Mouse (Mus musculus) gastrocnemius, postnatal 36 days (tissue): ENCODE data around the gene Tmem129. TPM values are rescaled to one million over a fixed set of nuclear protein-coding genes. Genes with fewer than 3 reads are reported as not detected.

Experiments used
- DNase-seq, 2 experiments: peaks; one replicate each; pipeline ENCODE4 v3.0.0; 2022
- intact Hi-C: fragments of 180-260 bp; cut with DNase I; formaldehyde crosslinking; loops from one replicate; pipeline ENCODE4 v1.15.1; 2025
- long read RNA-seq, 2 experiments: library from polyadenylated mRNA; stranded (forward); transcript quantifications; one replicate each; pipeline ENCODE4 v2.0.0; 2021
- total RNA-seq, 2 experiments: library from RNA; stranded (reverse); gene quantifications; 2 replicates each; pipeline ENCODE4 v1.2.3; 2021

The Tmem129 gene
- total RNA-seq = 1 to 10 TPM; 6.1 to 9.7 TPM
- long read RNA-seq, experiment 1, transcript Tmem129-201 (4 exons, 2,828 nt) = major isoform, 10 of 17 reads
- long read RNA-seq, experiment 1, partial matches to known transcripts = 3 of 17 reads
- long read RNA-seq, experiment 1, other reads (novel, unspliced or antisense) = 4 of 17 reads
- long read RNA-seq, experiment 2, transcript Tmem129-201 (4 exons, 2,828 nt) = major isoform, 14 of 25 reads
- long read RNA-seq, experiment 2, partial matches to known transcripts = 9 of 25 reads
- long read RNA-seq, experiment 2, other reads (novel, unspliced or antisense) = 2 of 25 reads

DNA sequence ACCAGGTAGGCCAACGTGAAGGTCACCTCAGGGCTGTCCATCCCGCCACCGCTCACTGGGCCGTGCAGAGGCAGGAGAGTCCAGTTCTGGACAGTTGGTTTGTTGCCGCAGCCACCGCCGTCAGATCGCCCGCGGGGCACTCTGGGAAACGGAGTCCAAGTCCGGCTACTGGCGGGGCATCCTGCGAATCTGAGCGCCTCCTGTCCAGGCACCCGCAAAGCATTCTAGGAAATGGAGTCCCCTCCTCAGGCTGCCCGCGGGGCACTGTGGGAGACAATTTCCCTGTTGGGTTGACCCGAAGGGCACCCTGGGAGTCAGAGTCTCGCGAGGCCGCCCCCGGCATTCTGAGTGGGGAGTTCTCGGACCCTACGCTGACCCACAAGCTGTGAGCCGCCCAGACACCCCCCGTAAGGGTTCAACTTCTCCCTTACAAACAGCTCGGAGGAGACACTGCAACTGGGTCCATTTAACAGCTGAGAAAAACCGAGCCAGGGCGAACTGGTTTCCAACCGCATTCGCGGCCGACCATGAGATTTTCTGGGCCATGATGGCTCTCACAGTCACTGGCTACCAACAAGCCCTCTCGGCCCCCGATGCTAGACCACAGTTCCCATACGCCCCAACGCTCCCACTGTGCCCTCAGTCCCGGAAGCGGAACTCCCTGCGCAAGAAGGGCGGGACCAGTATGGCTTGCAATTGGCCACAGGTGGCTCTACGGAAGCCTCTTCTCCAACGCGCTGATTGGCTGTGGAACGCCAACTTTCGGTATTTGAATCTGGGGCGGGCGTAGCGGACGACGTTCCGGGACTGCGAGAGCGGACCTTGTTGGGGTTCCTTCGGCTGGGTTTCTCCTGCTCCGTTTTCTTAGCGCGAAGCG, at the start of gene Tmem129, which contains the start of gene Tacc3:
TSS of gene Tmem129 (minus strand) at position 630 of the 877 bp plus-strand sequence.
TSS of gene Tacc3 (plus strand) at position 342 of the 877 bp plus-strand sequence.
- intact Hi-C loops = loop anchor here (10.0 kb wide), 1 partner anchor 527 kb away; the partner anchor contains the start of gene Mxd4
- peak; percentile 95 to 96 for DNase-seq

DNA sequence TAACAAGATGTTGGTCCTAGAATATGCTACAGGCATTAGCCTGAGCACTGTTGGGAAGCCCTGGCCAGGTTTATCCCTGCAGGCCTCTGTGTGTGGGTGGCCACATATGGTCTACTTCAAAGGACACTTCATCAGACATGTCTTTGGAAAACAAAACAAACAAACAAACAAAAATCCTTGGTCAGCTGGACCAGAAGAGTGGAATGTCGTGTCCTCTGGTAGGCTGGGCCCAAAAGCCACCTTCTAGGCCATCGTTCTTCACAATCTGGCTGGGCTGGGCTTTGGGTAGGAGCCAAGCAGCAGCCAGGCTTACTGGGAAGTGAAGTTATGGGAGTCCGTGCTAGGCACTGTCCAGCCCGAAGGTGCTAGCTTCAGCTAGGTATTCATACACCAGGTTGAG, 48.9 kb upstream of the Tmem129 start:
- intact Hi-C loops = no loop called here
- no peak for DNase-seq

DNA sequence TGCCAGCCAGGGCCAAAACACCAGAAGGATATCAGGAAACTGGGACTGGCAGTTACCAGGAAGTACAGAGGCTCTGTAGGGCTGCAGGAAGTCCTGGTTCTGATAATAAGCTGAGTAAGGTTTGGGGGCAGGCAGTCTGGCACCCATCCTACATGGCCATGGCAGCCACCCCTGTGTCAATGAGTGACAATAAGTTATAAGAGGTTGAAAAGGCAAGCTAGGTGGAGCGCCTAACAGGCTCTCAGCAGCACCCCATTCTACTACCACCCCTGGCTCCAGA, 48.1 kb upstream of the Tmem129 start:
- intact Hi-C loops = no loop called here
- no peak for DNase-seq

DNA sequence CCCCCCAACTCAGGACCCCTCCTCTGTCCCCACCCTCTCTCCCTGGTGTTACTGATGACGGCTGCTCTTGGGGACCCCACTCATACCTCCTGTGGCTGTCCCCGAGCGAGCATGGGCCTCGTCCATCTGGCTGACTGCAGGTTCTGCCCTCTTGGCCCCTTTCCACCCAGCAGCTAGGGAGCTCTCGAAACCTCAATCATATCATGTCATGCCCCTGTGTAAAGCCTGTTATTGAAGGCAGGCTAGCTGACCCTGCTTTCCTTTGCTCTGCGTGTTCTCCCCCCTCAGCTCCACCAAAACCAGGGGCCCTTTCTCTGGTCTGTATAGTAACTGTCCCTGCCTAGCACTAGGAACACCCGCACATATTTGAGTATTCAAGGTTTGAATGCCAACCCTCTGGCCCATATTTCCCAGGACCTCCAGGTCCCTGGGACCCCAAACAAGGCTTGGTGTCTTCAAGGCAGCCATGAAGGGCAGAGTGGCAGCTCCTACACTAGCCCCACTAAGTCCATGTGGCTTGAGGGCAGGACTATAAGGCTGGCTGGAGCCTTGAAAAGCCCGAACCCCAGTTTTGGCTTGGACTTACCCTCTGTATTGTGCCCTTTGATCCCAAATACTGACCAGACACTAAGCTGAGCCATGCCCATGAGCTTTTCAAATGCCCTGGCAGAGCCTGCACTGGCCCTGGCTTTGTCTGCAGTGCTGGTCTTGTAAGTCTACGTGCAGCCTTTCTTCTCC, 47.6 kb upstream of the Tmem129 start:
- no peak for DNase-seq
- intact Hi-C loops = no loop called here

DNA sequence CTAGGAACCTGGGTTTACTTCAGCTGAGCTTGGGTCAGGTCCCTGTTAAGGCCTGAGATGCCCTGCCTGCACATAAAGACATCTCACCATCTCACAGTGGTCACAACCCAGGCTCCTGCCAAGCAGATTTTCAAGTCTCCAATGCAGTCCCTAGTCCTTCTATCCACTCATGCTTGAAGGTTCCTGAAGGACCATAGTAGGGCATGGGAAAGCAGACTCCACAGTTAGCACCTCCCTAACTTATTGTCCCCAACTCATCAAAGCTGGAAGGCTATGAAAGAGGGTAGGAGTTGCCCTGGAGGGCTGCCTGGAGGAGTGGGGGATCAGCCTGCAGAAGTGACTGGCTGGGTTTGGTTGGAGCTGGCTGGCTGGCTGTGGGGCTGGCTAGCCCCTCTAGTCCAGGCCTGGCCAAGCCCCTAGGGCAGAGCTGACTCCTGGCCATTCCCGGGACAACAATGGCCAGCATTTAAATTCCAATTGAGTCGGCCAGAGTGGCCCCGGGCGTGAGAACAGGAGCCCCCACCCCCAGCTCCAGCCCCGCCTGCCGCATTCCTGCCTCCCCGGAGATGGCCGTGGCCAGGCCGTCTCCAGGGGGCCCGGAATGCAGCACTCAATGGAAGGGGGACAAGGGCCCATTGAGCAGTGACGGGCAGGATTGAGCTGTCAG, 46.9 kb upstream of the Tmem129 start:
- DNase-seq = no peak

DNA sequence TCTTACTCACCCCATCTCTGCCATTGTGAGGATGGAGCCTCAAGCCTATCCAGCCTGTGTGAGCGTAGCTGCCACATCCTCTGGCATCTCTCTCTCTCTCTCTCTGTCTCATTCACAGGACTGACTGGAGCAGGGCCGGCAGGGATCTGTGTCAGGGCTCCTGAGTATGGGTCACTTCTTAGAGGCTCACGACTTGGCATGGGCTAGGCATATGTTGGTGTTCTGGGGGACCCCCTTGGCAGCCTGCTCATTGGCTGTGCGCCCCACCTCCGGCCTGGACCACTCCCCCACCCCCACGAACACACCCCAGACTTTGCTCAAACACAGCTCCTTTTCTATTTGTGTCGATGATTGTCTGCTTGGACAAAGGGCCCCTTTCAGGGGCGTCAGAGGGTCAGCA, 45.8 kb upstream of the Tmem129 start:
- intact Hi-C loops = no loop called here
- no peak for DNase-seq

More for the DNA sequence above, 46.9 kb upstream of the Tmem129 start:
- intact Hi-C loops = no loop called here

DNA sequence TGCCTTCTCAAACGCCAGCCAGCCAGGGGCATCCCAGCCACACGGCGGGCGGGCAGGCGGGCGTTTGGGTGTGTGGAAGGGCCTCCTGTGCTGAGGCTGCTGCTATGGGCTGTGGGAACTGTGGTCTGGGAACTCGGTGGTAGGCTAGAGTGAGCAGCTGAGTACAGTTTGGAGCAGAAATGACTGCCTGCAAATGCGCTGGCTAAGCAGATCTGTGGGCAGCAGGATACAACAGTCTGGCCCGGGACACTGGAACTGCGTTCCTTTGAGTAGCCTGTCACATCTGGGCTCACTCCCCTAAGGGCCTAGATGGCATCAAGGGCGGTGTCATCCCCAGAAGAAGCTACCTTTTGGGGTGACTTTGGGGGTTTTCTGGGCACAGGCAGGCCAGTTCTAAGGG, 43.6 kb upstream of the Tmem129 start:
- DNase-seq = no peak
- intact Hi-C loops = no loop called here

DNA sequence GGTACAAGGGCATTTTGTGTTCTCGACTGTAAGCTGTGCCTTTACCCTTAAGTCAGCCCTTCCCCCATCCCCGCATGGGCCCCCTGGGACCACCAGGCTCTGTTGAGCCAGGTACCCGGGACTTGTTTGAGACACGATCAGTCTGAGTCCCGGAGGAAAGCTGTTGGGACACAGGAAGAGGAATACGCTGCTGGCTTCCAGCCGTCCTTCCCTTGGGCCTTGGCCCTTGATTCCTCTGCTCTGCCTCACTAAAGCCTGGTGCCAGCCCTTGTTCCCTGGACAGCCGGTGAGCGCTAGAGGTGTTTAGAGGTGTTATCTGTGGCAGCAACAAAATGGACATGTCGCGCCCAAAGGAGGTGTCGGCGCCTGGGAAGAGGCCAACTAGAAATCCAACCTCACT, 41.8 kb upstream of the Tmem129 start:
- DNase-seq = no peak
- intact Hi-C loops = no loop called here

DNA sequence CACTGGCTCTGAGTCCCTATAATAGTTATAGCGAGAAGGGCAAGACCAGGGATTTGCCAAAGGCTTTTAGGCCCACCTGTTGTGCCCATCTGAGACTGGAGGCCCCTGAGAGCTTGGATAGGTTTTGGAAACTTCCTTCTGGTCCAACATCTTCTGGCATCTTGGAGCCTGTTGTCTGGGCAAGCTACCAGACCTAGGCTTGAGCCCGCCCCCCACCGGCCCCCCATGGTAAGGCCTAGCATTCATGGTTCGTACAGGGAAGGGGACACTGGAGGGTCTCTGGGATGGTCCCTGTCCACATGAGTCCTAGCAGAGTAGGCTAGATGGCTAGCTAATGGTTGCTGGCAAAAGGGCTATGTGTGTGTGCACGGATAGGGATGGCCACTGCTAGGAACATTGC, 40.5 kb upstream of the Tmem129 start:
- no peak for DNase-seq
- intact Hi-C loops = no loop called here

DNA sequence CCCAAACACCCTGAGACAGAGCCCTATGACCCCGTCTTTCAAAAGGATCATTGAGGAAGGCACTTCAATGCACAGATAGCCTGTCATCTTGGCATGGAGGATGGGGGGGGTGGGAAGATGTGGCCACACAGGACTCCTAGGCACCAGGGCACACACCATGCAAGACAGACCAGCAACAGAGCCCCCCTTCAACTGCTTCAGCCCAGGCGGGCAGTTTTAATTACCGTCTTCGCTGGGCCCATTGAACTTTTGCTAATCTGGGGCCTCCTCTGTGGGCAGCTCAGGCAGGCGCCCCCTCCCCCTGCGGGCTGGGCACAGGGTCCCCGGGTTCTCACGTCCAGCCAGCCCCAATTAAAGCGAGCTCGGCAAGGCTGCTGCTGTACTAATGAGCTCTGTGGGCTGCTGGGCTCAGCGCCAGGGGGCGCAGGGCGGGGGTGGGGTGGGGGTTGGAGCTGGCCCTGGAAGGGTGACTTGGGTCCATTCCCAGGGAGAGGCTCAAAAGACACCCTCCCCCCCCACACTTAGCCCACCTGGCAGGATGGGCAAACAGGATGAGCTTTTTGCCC, 39.8 kb upstream of the Tmem129 start:
- intact Hi-C loops = no loop called here
- no peak for DNase-seq

DNA sequence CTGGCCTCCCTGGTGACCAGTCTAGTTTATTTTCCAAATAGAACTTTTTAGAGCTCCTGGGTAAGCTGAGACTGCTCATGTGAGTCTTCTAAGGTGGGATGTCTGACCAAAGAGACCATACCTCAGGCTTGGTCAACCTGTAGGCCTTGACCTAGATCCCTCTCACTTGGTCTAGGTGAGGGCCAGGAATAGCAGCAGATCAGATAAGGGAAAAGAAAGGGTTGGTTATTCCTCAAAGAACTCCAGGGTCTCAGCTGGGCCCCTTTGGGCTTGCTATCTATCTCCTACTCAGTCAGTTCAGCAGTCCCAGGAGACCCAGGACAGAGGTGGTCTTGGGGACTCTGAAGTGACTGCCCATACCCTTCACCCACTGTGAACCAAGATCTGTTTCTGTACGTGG, 39.3 kb upstream of the Tmem129 start:
- intact Hi-C loops = no loop called here

DNA sequence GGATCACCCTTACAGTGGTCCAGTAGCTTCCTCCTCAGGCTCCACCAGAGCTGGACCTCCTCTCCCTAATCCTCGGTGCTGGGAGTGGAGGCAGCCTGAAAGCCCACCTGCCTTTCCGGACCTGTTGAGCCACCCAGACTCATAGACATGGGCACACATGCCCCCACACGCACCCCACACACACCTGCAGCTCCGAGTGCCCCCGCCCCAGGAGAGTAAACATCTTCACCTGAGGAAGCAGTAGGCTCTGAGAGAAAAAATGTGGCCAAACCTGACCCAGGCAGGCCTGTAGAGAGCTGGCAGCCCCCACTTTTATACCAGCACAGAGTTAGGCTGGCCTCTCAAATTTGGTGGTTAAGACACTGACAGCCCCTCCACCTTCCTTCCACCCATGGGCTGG, 38.2 kb upstream of the Tmem129 start:
- intact Hi-C loops = no loop called here
- no peak for DNase-seq

More for the DNA sequence above, 39.3 kb upstream of the Tmem129 start:
- DNase-seq = no peak

DNA sequence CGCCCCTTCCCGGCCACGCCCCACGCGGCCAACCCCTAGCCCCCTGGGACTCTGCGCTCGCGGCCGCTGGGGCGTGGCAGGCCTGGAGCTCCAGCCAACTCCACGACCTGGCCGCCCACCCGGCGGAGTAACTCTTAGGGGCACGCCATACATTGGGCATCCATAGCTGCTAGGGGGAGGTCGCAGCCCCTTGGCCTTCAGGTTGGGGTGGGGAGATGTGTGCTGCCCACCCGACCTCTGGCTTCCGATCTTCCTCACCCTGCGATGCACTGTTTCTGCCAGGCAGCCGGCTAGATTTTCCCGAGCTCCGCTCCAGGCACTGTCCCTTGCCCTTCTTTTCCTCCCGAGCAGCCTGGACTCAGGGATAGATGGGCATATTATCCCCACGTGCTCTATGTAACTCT, 37.5 kb upstream of the Tmem129 start:
- intact Hi-C loops = no loop called here
- peak in 1 of 2 experiments; percentile 28 for DNase-seq

DNA sequence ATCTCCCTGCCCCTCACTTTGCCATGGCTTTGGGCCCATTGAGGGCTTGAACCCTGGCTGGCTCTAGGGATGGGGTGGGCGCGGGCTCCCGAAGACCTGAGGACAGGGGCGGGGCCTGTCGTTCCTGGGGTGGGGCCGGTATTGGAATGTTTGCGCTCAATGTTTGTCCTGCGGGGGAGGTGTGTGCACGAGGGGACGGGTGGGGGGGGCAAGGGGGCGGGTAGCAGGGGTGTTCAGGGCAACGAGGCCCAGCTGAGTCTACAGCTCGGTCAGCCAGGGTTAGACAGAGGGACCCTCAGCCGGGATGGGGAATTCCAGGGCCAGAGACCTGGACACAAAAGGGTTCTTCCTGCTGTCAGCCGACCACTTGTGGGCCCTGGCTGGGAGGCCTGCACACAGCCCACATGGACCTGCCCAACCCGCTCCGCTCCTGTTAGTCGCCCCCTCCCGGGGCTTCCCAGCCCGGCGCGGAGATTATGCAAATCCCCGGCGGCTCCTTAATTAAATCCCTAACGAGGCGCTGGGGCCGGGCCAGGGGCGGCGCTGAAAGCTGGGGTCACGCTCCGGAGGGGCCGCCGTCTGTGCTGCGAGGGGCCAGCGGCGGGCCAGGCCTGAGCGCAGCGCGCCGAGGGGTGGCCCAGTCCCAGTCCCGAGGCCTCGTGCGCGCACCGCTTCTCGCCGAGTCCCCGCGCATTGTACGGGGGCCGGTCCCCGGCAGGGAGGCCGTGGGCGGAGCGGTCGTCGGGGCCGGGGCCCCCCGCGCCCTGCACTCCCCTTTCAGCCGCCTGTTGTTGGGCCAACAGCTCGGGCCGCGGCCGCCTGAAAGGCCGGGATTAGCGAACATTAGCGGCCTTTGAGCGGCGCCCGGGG, 36.9 kb upstream of the Tmem129 start:
- no peak for DNase-seq
- intact Hi-C loops = no loop called here

DNA sequence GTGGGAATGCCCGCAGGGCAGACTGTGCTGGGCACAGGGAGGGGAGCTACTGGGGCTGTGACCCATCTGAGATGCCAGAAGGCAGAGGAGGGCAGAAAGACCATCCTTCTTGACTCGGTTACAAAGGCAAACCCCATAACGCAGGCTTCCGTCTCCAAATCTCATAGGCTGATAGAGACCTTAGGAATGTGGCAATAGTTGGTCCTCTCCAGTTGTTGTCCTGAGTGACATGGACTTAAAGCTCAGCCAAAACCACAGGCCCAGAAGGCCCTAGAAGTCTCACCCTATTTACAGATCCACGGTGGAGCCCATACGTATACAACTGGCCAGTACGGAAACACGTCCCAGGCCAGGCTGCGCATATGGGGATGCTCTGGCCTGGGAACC, 36.2 kb upstream of the Tmem129 start:
- DNase-seq = no peak
- intact Hi-C loops = no loop called here

DNA sequence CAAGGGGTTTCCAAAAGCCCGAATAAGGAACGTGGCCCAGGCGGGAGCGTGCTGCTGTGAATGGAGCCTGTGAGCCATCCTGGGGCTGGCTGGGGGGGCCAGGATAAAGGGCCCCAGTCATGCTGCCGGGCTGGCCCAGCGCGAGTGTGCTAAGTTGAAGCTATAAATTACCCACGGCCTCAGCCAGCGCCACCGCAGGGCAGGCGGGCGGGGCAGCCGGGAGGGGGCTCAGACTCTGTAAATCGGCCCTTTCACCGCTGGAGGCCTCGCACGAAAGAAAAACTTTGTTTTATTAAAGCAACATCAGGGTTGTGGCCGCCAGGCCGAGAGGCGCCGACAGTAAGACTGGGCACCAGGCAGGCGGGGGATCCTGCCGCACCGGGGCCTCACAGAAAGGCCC, 34.2 kb upstream of the Tmem129 start:
- no peak for DNase-seq

DNA sequence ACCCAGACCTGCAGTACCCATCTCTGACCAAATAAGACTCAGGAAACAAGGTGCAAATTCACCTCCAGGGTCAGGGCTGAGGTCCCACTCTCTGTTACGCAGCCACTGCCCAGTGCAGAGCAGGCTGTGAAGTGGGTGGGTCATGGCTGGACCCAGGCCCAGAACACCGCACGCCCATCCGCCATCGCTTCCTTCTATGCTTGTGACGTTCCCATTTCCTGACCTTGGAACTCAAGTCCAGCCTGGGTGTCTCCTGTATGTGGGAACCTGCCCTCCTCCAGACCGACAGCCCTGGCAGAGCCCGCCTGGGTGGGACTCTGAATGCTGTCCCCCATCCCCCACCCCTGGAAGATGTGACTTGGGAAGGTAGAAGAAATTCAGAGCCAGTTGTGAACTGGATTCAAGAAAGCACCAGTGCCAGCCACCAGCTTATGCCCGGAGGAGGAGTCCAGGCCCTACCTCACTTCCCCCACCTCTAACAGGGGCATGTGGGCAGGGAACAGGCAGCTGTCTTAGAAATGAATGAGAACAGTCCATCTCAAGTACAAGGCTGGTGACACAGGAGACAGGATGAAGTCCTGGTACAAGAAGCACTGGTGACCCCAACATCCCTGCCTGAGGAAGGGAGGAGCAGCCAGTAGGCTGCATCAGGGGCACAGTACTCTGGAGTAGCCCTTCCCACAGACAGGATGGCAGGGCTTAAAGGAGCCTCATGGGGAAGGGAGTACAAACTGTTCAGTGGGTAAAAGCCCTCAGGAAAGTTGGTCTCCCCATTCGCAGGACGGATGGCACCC, 31.8 kb upstream of the Tmem129 start:
- no peak for DNase-seq
- intact Hi-C loops = no loop called here

More for the DNA sequence above, 34.2 kb upstream of the Tmem129 start:
- intact Hi-C loops = no loop called here

DNA sequence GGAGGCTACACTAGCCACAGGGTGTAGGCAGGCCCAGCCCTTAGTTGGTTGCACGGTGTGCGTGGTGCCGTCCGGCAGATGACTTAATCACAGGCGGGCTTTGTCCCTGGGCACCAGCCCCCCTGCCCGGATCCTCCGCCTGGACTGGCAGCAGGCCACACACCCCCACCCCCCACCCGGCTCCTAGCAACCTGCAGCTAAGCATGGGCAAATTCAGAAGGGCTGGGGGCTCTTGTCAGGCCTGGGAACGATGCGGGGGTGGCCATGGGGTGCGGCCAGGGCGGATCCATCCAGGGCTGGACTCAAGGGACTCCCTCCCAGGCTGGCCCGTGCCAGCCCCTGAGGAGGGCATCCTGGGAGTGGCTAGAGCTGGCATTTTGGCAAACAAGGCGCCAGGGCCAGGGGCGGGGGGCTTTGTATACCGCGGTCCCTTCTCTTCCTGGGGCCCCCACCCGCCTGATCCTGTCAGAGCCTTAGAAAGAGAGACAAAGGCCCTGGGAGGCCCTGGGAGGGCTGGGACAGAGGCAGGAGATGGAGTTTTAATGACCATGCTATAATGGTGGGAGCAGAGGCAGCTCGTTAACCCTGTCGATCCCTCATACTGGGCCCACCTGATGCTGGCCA, 31.1 kb upstream of the Tmem129 start:
- no peak for DNase-seq
- intact Hi-C loops = no loop called here
